Mouse (Mus musculus) urinary bladder, postnatal 4 days (tissue): ENCODE measurements around the gene Zmym6.
A peak's percentile ranks its signal among the peaks of the same experiment; 100 is the strongest.
"Not testable (repeated sequence)": the region's sequence is repeated elsewhere in the genome, so short reads cannot be mapped to it uniquely, and the experiment has no call there.

Source experiments
- DNase-seq, 2 experiments: peaks; one replicate each; pipeline ENCODE4 v3.0.0; 2021 to 2022; ENCODE audit warnings: low spot score in 2 of 2

The Zmym6 gene

GRCm38 (mm10) chr4:127076875-127077548, at the start of gene Zmym6:
Gene Zmym6 (plus strand): TSS chr4:127077383.
- DNase-seq: peak; percentile 95 to 96

GRCm38 (mm10) chr4:127037158-127037557, 40.0 kb upstream of the Zmym6 start:
- no peak for DNase-seq

- no peak for DNase-seq
These were observed 39.0 kb upstream of the Zmym6 start for GRCm38 (mm10) chr4:127037908-127038827.

GRCm38 (mm10) chr4:127038828-127039349, 38.3 kb upstream of the Zmym6 start:
- no peak for DNase-seq

GRCm38 (mm10) chr4:127039871-127040483, 37.2 kb upstream of the Zmym6 start:
- DNase-seq: no peak

DNA sequence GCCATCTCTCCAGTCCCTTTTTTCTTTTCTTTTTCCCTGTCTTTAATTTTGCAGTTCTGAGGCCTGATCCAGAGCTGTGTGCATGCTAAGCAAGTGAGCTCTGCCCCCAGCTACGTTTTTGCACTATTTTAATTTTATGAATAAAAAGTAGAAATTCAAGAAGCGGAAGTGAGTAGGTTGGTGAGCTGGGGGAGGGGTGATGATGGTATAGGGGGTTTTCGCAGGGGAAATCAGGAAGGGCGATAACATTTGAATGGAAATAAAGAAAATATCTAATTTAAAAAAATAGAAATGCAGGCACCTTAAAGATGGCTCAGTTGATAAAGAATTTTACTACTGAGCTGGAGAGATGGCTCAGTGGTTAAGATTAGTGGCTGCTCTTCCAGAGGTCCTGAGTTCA, 33.6 kb upstream of the Zmym6 start:
- no peak for DNase-seq

GRCm38 (mm10) chr4:127051121-127051520, 26.1 kb upstream of the Zmym6 start:
- DNase-seq: no peak

DNA sequence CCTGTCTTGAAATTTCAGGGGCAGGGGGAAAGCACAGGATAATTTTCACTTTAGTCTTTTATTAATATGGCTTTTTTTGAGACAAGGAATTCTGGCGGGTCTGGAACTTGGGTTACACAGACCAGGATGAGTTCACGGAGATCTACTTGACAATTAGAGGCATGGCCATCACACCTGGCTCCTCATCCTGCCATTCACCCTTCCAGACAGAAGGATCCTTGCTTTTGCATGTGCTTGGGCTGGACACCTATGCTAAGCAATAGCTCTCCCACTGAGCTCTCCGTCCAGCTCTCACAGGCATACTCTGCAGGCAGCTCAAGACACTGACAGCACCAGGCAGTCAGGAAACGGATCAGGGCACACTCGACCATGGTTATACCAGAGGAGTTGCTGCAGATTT, 24.1 kb upstream of the Zmym6 start:
- DNase-seq: no peak

DNA sequence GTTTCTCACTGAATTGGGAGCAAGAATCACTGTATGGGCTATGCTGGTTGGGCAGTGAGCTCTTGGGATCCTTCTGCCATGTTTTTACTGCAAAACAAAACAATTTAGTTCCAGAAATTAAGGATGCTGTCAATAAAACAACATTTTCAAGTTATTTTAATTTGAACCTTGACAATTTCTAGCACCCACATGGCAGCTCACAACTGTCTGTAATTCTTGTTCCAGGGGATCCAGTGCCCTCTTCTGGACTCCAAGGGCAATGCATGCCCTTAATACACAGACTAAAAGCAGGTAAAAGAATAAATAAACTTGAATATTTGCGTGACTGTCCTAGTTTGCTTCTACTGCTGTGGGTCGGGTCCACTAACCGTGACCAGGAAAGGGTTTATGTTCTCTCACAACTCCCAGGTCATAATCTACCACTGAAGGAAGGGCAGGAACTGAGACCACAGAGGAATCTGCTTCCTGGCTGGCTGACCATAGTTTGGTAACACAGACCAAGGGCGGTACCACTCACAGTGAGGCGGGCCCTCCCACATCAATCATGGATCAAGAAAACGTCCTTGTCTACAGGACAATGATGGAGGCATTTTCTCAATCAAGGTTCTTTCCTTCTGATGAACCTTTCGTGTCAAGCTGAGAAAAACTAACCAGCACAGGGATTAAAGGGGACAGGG, 22.5 kb upstream of the Zmym6 start:
- DNase-seq: no peak

- DNase-seq: peak; percentile 88 to 92
These were observed 16.4 kb upstream of the Zmym6 start, which contains the start of gene Zmym1 for GRCm38 (mm10) chr4:127060585-127061290. Gene Zmym1 (minus strand): TSS chr4:127061152.

DNA sequence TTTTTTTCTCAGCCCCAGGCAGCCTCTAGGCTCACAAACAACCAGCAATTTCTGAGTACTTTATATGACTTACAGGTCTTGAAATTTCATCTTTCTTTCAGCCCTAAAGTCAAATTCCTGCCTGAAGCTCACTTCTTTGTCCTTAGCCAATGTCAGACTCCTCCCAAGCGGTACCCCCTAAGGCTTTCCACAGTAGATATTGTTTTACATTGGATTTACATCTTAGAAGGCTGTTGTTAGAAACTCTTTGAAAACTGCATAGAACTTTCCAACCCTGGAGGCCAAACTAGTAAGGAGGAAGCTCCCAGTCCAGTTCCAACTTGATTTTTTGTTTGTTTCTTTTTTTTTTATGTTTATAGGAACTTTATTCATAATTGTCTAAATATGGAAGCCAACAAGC, 13.1 kb upstream of the Zmym6 start:
- DNase-seq: no peak

GRCm38 (mm10) chr4:127074915-127075314, 2.3 kb upstream of the Zmym6 start:
- no peak for DNase-seq

DNA sequence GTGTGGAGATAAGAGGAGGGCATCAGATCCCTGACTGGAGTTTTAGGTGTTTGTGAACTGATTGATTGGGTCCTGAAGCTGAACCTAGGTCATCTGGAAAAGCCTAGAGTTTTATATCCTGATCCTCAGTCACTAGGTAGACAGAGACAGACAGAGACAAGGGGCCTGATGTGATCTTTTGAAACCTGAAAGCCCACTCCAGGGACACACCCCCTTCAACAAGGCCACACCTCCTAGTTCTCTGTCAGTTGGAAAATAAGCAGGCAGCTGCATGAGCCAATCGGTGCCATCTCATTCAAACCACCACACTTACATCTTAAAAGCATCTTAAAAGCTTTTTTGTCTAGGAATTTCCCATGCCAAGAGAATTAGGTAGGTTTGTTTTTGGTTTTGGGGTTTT, 3.6 kb downstream of the Zmym6 start:
- DNase-seq: no peak

DNA sequence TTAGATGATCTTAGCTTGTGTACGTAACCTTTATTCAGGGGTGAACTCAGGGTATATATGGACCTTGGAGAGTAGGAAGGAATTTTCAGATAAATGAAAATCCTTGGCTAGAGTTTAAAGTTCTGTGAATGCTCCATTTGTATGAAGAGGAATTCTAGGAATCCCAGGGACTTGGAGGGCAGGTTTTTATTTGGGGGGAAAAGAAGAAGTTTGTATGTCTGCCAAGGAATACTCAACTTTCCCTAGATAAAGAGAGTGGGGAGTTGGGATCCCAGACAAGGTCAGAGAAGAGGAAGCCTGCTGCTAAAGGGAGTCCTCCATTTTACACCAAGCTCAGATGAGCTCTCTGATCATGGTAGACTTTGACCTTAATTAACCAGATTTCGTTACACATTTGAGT, 5.9 kb downstream of the Zmym6 start:
- DNase-seq: no peak

- no peak for DNase-seq
These were observed 8.6 kb downstream of the Zmym6 start for GRCm38 (mm10) chr4:127085761-127086160.

DNA sequence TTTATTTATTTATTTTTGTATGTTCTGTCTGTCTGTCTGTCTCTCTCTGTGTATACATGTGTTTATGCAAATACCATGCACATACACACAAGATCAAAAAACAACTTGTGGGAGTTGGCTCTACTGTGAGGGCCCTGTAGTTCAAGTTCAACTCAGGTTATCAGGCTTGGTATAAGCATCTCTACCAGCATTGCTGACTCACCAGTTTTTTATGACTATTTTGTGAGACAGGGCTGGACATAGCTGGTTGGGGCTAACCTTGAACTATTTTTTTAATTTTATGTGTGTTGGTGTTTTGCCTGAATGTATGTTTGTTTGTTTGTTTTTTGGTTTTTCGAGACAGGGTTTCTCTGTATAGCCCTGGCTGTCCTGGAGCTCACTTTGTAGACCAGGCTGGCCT, 14.0 kb downstream of the Zmym6 start:
- DNase-seq: no peak

DNA sequence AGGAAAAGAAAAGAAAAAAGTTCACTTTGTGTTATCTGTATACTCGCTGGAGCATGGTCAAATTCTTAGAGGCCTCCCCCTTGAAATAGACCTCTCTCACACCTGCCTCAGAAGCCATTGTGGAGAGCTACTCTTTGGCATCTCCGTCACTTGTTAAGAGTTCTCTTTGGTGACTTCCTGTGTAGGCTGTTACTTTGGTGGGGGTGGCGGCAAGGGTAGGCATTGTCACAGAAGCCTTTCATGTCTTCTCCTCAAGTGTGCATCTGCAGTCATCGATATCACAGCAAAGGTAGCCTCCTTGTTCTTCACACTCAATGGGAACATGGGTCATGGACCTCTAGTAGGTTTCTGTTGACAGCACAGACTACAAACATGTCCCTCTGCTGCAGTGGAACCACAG, 17.9 kb downstream of the Zmym6 start:
- no peak for DNase-seq

- not testable (repeated sequence) for DNase-seq
These were observed 22.4 kb downstream of the Zmym6 start for GRCm38 (mm10) chr4:127099552-127099951.

DNA sequence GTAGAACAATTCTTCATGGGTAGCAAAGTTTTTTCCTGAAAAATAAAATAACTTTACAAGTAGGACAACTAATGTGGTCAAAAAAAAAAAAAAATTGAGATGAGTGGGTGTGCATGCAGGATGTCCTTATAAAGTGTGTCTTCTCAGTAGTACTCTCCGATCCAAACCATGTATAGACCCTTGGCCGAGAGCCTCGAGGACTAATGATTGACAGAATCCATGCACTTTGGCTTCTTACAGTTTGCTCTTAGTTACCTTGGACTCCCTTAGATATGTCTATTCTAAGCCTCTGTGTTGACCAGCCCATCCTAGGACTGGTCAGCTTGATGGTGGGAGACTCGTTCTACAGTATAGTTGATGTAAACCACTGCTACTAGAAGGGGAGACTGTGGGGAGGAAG, 30.4 kb downstream of the Zmym6 start:
- DNase-seq: no peak

DNA sequence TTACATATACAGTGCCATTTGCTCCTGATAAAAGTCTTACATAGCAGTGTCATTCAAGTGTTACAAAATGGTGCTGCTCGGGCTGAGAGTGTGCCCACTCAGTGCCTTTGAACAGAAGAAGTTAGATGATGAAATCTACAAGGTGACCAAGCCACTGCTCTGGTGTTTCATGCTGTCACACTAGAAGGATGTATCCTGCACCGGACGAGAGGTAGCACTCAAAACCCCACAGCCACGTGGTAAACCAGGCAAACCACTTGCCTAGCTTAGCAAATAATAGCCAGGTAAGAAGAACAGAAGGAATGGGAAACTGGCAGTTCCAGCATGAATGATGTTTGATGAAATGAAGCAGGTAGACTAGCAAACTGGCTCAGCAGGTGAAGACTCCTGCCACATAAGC, 33.4 kb downstream of the Zmym6 start:
- no peak for DNase-seq

DNA sequence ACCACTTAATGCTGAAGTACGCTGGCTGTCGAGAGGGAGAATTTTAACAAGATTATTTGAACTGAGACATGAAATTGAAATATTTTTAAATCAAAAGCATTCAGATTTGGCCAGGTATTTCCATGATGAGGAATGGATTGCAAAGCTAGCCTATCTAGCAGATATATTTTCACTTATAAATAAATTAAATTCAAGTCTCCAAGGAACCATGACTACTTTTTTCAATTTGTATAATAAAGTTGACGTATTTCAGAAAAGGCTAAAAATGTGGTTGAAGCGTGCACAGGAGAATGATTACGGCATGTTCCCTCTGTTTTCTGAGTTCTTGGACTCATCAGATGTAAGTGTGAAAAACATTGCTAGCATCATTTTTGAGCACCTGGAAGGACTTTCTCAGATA, 46.2 kb downstream of the Zmym6 start, which contains the start of gene Tmem35b:
Gene Tmem35b (plus strand): TSS at position 301 of the 400 bp plus-strand sequence.
- DNase-seq: no peak
